Mouse (Mus musculus) stomach, postnatal 0 days (tissue): ENCODE results near the gene Uap1l1.

Experiments
- CTCF ChIP-seq: IDR thresholded peaks from 2 replicates; pipeline ENCODE4 v1.5.1; 2016; ENCODE audit warnings: antibody characterized with exemption, low read depth, mild to moderate bottlenecking, moderate library complexity
- EP300 ChIP-seq: optimal IDR thresholded peaks from 2 replicates; pipeline ENCODE3; 2016; ENCODE audit warnings: antibody characterized with exemption

- peak; percentile 79 for TF ChIP-seq CTCF
- no peak for TF ChIP-seq EP300
Measured at GRCm38 (mm10) chr2:25400764-25401163, 35.3 kb upstream of the Uap1l1 start.
